Mouse (Mus musculus): ENCODE results near the gene Ttc21a.

- TF ChIP-seq MYC (IDR thresholded peaks at IDR 0.05; ENCODE audit: low read depth, low read length), result no peak
- no peak for TF ChIP-seq EP300 (IDR thresholded peaks at IDR 0.05; ENCODE audit: low read length)
- TF ChIP-seq ELF1 (IDR thresholded peaks at IDR 0.05; ENCODE audit: low read depth, low read length), result no peak
- TF ChIP-seq BHLHE40 (IDR thresholded peaks at IDR 0.05; ENCODE audit: low read depth, low read length), result no peak
- no peak for TF ChIP-seq ZNF384 (IDR thresholded peaks at IDR 0.05; ENCODE audit: low read depth, low read length)
- no peak for TF ChIP-seq RCOR1 (conservative IDR thresholded peaks at IDR 0.05; ENCODE audit: low read depth, low read length)
- TF ChIP-seq HCFC1 (IDR thresholded peaks at IDR 0.05; ENCODE audit: low read depth, low read length), result no peak
Observed at GRCm38 (mm10) chr9:119958835-119959234, 21.4 kb downstream of the Ttc21a start.
